Mouse (Mus musculus) ES-E14 (cell line): ENCODE measurements at regions not wholly inside any gene's neighbourhood (a gene's known extent, or its start where the extent isn't known, plus 50 kb on each side); places are given as distances from the start of the nearest gene placed in this dataset.
"Not testable (repeated sequence)": the region's sequence is repeated elsewhere in the genome, so short reads cannot be mapped to it uniquely, and the experiment has no call there.

ENCODE experiments used
- DNase-seq: peaks from one replicate; pipeline ENCODE4 v3.0.0-alpha.2; 2013; ENCODE audit warnings: low read depth, low spot score
- H3K27ac ChIP-seq: 2 replicates; pipeline ENCODE4 v1.5.1; 2012; ENCODE audit warnings: low read depth, mild to moderate bottlenecking, low read length, moderate library complexity, mixed read lengths; ENCODE audit not compliant: poor library complexity, insufficient read depth, severe bottlenecking
- H3K36me3 ChIP-seq: 2 replicates; pipeline ENCODE4 v1.6.1; 2012; ENCODE audit warnings: mild to moderate bottlenecking, low read length, moderate library complexity, mixed read lengths; ENCODE audit not compliant: control insufficient read depth, poor library complexity, insufficient read depth, severe bottlenecking
- H3K4me1 ChIP-seq, 2 experiments: fragments of 150-350 bp in 1 of 2; sonication (generic) in 1 of 2; 2 replicates each; pipeline ENCODE4 v1.6.1; 2012; ENCODE audit warnings: low read length in 2 of 2, mild to moderate bottlenecking in 1 of 2, mixed read lengths in 1 of 2; ENCODE audit not compliant: control insufficient read depth in 2 of 2, insufficient read depth in 2 of 2, poor library complexity in 1 of 2
- H3K4me3 ChIP-seq, 2 experiments: fragments of 150-350 bp in 1 of 2; sonication (generic) in 1 of 2; 2 replicates each; pipeline ENCODE4 v1.5.1; 2012; ENCODE audit warnings: low read length in 2 of 2, low read depth in 1 of 2, mild to moderate bottlenecking in 1 of 2, mixed read lengths in 1 of 2; ENCODE audit not compliant: insufficient read depth in 1 of 2, poor library complexity in 1 of 2, severe bottlenecking in 1 of 2
- H3K9ac ChIP-seq: 2 replicates; pipeline ENCODE4 v1.6.1; 2012; ENCODE audit warnings: low read depth, mild to moderate bottlenecking, low read length, mixed read lengths; ENCODE audit not compliant: poor library complexity, insufficient read depth, severe bottlenecking
- H3K9me3 ChIP-seq: fragments of 150-350 bp; sonication (generic); 2 replicates; pipeline ENCODE4 v1.6.1; 2012; ENCODE audit warnings: low read depth, mild to moderate bottlenecking, low read length; ENCODE audit not compliant: control insufficient read depth, insufficient read depth
- CHD2 ChIP-seq: IDR thresholded peaks from 2 replicates; pipeline ENCODE4 v1.6.1; 2014; ENCODE audit warnings: mild to moderate bottlenecking, low read depth, low read length, inconsistent platforms
- HCFC1 ChIP-seq: IDR thresholded peaks from 2 replicates; pipeline ENCODE4 v1.6.1; 2012; ENCODE audit warnings: low read length, inconsistent platforms, borderline replicate concordance; ENCODE audit not compliant: insufficient read depth
- MAFK ChIP-seq: IDR thresholded peaks from 2 replicates; pipeline ENCODE4 v1.6.1; 2014; ENCODE audit warnings: mild to moderate bottlenecking, low read depth, low read length, inconsistent platforms; ENCODE audit not compliant: insufficient read depth
- ZC3H11A ChIP-seq: IDR thresholded peaks from 2 replicates; pipeline ENCODE4 v1.6.1; 2012; ENCODE audit warnings: low read depth, mild to moderate bottlenecking, inconsistent platforms, low read length, borderline replicate concordance
- ZNF384 ChIP-seq: IDR thresholded peaks from 2 replicates; pipeline ENCODE4 v1.6.1; 2012; ENCODE audit warnings: low read depth, low read length, inconsistent platforms
- in situ Hi-C, 2 experiments: fragments of 600-800 bp; cut with MboI; formaldehyde crosslinking; loops; one replicate each; pipeline ENCODE4 v1.15.1; 2025; ENCODE audit warnings: low sequenced_read_pairs in 2 of 2, inconsistent platforms in 1 of 2; ENCODE audit not compliant: unreplicated experiment in 2 of 2

GRCm38 (mm10) chr17:74138517-74138916 is 90.8 kb upstream of the Srd5a2 start:
- H3K27ac ChIP-seq: peak overlapping the region; percentile 81; the same call in 1 of the 2 replicates
- H3K36me3 ChIP-seq, in situ Hi-C loops, H3K4me3 ChIP-seq, H3K9me3 ChIP-seq, H3K9ac ChIP-seq, DNase-seq, H3K4me1 ChIP-seq: not testable (repeated sequence)

GRCm38 (mm10) chr17:74134976-74135375 is 87.3 kb upstream of the Srd5a2 start:
- peak; percentile 37 for DNase-seq
- in situ Hi-C loops: no loop called here
- H3K9me3 ChIP-seq: no peaks in the 10 kb centered on the region
- no peaks in the 10 kb centered on the region for H3K36me3 ChIP-seq
- no peak overlapping the region for H3K27ac ChIP-seq
- no peak overlapping the region for H3K4me3 ChIP-seq
- TF ChIP-seq ZC3H11A (peak; percentile 53; the same call in 1 of the 2 replicates), HCFC1 (no peak)
- no peak overlapping the region for H3K9ac ChIP-seq
- 0 out of 4 replicates have a peak, but pooled peaks cover 0 to 2% of the 10 kb centered on the region in 2 experiments for H3K4me1 ChIP-seq

GRCm38 (mm10) chr17:74131534-74131933 is 83.8 kb upstream of the Srd5a2 start:
- Histone ChIP-seq H3K27ac (no peak overlapping the region), H3K4me3 (no peak overlapping the region), H3K9ac (no peak overlapping the region), H3K4me1 (no peaks in the 10 kb centered on the region), H3K36me3 (no peaks in the 10 kb centered on the region), H3K9me3 (no peaks in the 10 kb centered on the region)
- DNase-seq: no peak
- no peak for TF ChIP-seq MAFK
- TF ChIP-seq ZNF384: no peak
- TF ChIP-seq HCFC1: no peak
- TF ChIP-seq CHD2: no peak
- TF ChIP-seq ZC3H11A: no peak
- in situ Hi-C loops: no loop called here

GRCm38 (mm10) chr17:74122944-74123343 is 75.2 kb upstream of the Srd5a2 start:
- Histone ChIP-seq H3K9me3 (no peaks in the 10 kb centered on the region), H3K27ac (no peak overlapping the region), H3K9ac (no peak overlapping the region), H3K4me1 (no peaks in the 10 kb centered on the region), H3K4me3 (no peak overlapping the region), H3K36me3 (no peaks in the 10 kb centered on the region)
- no peak for DNase-seq
- no peak for TF ChIP-seq CHD2
- no peak for TF ChIP-seq HCFC1
- TF ChIP-seq ZC3H11A: no peak
- TF ChIP-seq ZNF384: no peak
- TF ChIP-seq MAFK: no peak
- in situ Hi-C loops: no loop called here

GRCm38 (mm10) chr17:74120969-74121368 is 73.3 kb upstream of the Srd5a2 start:
- no peak for TF ChIP-seq MAFK
- TF ChIP-seq CHD2: no peak
- no peak for TF ChIP-seq ZC3H11A
- TF ChIP-seq ZNF384: no peak
- TF ChIP-seq HCFC1: no peak
- DNase-seq: no peak
- Histone ChIP-seq H3K27ac (no peak overlapping the region), H3K36me3 (no peaks in the 10 kb centered on the region), H3K9ac (no peak overlapping the region), H3K9me3 (no peaks in the 10 kb centered on the region), H3K4me3 (no peak overlapping the region), H3K4me1 (no peaks in the 10 kb centered on the region)
- in situ Hi-C loops: no loop called here
